Mouse (Mus musculus) thymus, adult 2 months (tissue): Measurements from ENCODE around the gene Luzp1. TPM values are rescaled to one million over a fixed set of nuclear protein-coding genes. Genes with fewer than 3 reads are reported as not detected.

Experiments
- DNase-seq: peaks from one replicate; pipeline ENCODE4 v3.0.0; 2021
- H3K27ac ChIP-seq: fragments of 200-500 bp; 2 replicates; pipeline ENCODE4 v1.5.1; 2012; ENCODE audit warnings: low read length, control low read depth; ENCODE audit not compliant: control insufficient read depth, insufficient read depth
- H3K27me3 ChIP-seq: fragments of 200-500 bp; 2 replicates; pipeline ENCODE4 v1.6.1; 2012; ENCODE audit warnings: mild to moderate bottlenecking, low read length, moderate library complexity, mixed read lengths; ENCODE audit not compliant: control insufficient read depth, insufficient read depth
- H3K36me3 ChIP-seq: fragments of 200-500 bp; 2 replicates; pipeline ENCODE4 v1.6.1; 2012; ENCODE audit warnings: mild to moderate bottlenecking, low read length, moderate library complexity; ENCODE audit not compliant: control insufficient read depth, insufficient read depth
- H3K4me1 ChIP-seq: fragments of 200-500 bp; replicated peaks from 2 replicates; pipeline ENCODE4 v1.6.1; 2012; ENCODE audit warnings: low read length; ENCODE audit not compliant: control insufficient read depth, insufficient read depth
- H3K4me3 ChIP-seq: fragments of 200-500 bp; 2 replicates; pipeline ENCODE4 v1.5.1; 2012; ENCODE audit warnings: mild to moderate bottlenecking, low read length, control low read depth, moderate library complexity; ENCODE audit not compliant: control insufficient read depth, insufficient read depth
- CTCF ChIP-seq: fragments of 200-500 bp; IDR thresholded peaks from 2 replicates; pipeline ENCODE4 v1.5.1; 2012; ENCODE audit warnings: mild to moderate bottlenecking, control low read depth, low read length, moderate library complexity, borderline replicate concordance; ENCODE audit not compliant: control insufficient read depth, poor library complexity, insufficient read depth; ENCODE audit errors: extremely low read depth
- POLR2A ChIP-seq: fragments of 200-500 bp; IDR thresholded peaks from 2 replicates; pipeline ENCODE4 v1.6.1; 2012; ENCODE audit warnings: mild to moderate bottlenecking, low read length, control low read depth, moderate library complexity; ENCODE audit not compliant: control insufficient read depth, poor library complexity, insufficient read depth; ENCODE audit errors: extremely low read depth
- WGBS: fragments of 180-500 bp; shearing (Covaris S2); methylation state at CpG from one replicate; pipeline ENCODE4 v1.1.7; 2018; 5-methylcytosine and 5-hydroxymethylcytosine counted together
- polyA plus RNA-seq: library from polyadenylated mRNA; depleted of rRNA; stranded (reverse); fragments of >200 nt; gene quantifications from 2 replicates; pipeline ENCODE4 v1.2.3, GENCODE M21; 2012

Gene Luzp1
- polyA plus RNA-seq, 1 experiment, result 5.0 TPM

DNA sequence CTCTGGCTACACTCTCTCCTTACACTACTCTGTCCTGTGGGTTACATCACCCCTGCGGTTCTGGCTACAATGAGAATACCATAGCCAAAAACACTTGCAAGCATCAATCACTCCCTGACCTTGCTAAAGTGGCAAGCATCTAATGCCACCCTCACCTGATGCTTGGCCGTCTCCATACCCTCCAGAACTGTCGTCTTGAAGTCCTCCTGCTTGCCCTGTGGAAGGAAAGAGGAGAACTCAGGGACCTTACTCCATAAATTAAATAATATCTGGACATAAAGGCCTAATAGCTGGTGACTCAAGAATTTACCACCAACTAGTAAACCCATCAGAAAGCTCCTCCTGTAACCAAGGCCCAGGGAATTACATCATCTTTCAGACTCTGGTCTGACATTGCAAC lies 112.3 kb downstream of the Luzp1 start:
- TF ChIP-seq CTCF (no peak), POLR2A (no peak)
- 95% methylated on average over 3 of the region's 3 CpGs for WGBS
- DNase-seq, result no peak
- Histone ChIP-seq H3K4me1 (no peaks in the 10 kb centered on the region), H3K4me3 (no peak overlapping the region), H3K27me3 (no peaks in the 10 kb centered on the region), H3K27ac (no peak overlapping the region), H3K36me3 (no peaks in the 10 kb centered on the region)

DNA sequence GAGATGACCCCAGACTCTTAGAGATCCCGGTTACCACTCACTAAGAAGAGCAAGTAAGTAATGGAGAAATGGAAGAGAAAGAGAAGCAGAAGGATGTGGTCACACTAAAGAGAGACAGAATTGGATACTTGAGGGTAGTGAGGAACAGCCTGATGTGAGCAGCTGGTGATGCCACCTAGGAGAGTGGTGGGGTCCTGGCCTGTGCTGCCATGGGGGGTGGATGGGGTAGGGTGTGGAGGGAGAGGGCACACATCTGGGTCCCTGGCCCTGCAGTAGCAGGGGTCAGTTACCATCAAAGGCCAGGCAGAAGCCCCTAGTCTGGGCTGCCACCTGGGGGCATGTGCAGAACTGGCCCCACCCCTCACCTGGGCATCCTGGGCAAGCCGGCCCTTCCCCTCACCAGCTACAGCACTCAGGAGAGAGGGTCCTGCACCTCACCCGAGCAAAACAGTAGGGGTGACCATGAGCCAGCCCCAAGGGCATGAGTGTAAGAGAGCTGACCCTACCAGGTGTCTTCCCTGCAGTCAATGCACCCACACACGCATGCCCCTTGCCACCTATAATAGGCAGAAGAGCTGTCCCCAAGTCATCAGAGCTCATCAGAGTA lies 117.8 kb downstream of the Luzp1 start:
- WGBS, result 97% methylated on average over 4 of the region's 4 CpGs
- Histone ChIP-seq H3K27ac (no peak overlapping the region), H3K27me3 (no peaks in the 10 kb centered on the region), H3K36me3 (peaks cover 21% of the 10 kb centered on the region), H3K4me3 (no peak overlapping the region), H3K4me1 (no peaks in the 10 kb centered on the region)
- TF ChIP-seq CTCF, result no peak
- no peak for TF ChIP-seq POLR2A
- no peak for DNase-seq

DNA sequence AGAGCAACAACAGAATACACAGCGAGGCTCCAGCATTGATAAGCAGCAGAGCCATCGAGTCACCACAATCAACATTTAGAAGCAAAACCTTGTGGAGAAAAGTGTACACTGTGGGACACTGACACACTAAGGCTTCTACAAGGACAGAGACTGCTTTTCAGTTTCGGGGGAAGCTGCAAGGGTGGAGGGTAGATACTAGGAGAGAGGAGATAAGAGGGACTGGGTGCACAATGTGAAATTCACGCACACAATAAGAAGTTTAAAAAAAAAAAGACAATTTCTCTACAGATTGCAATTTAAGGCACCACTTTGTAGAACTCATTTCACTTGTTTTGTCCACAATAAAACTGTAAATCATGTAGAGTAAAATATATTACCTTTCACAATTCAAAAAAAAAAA lies 118.4 kb downstream of the Luzp1 start:
- peaks cover 23% of the 10 kb centered on the region for H3K36me3 ChIP-seq
- H3K4me3 ChIP-seq, result no peak overlapping the region
- 96% methylated on average over 4 of the region's 4 CpGs for WGBS
- no peaks in the 10 kb centered on the region for H3K27me3 ChIP-seq
- no peak overlapping the region for H3K27ac ChIP-seq
- DNase-seq, result no peak
- H3K4me1 ChIP-seq, result no peaks in the 10 kb centered on the region
- TF ChIP-seq POLR2A (no peak), CTCF (no peak)

DNA sequence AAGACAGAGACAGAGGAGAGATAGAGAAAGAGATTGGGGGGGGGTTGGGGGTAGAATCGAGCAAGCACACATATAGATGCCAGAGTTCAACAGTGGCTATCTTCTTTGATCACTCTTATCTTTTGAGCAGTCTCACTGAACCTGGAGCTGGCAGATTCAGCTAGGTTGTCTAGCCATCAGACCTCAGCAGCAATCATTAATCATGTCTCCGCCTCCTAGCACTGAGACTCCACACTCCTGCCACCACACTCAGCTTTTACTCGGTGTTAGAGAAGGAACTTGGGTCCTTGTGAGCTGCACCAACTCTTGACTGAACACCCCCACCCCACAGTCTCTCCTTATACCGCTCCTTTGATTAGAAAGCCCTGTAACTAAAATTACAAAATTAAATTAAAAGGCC lies 122.5 kb downstream of the Luzp1 start:
- no peak for DNase-seq
- 75% methylated on average over 4 of the region's 4 CpGs for WGBS
- TF ChIP-seq POLR2A (no peak), CTCF (no peak)
- peaks cover 23% of the 10 kb centered on the region for H3K36me3 ChIP-seq
- no peaks in the 10 kb centered on the region for H3K27me3 ChIP-seq
- H3K4me1 ChIP-seq, result no peaks in the 10 kb centered on the region
- H3K4me3 ChIP-seq, result no peak overlapping the region
- H3K27ac ChIP-seq, result no peak overlapping the region

DNA sequence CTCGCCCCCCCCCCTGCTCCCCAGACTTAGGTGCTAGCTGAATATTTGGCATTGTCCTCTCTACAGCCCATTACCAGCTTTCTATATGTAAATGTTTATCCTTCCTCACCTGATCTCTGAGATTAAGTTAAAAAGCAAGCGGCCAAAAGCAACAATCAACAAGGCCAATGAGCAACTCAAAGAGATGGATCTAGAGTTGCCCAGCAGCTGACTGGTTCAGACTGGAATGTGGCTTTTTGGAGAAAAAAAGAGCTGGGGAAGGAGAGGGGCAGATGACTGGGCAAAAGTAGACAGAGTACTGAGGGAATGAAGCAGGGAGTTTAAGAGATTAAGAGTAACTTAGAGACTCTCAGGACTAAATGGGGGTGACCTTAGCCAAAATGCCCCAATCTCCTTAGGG lies 124.4 kb downstream of the Luzp1 start:
- no peak for DNase-seq
- no peak overlapping the region for H3K27ac ChIP-seq
- WGBS, result 98% methylated on average over 2 of the region's 2 CpGs

DNA sequence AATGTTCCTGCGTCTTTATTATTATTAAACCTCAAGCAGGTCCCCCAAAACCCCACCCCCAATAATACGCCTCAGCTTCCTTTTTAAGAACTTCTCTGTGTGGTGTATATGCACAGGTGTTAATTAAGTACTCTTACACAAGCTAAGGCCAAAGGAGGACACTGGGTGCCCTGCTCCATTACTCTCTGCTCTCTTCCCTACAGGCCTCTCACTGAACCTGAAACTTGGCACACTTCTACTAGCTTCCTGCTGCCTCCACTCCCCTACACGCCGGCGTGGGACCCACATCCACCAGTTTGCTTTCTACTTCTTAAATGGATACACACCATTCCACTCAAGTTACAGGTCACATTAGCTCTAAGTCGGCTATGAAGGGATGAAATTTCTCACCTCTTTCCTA lies 125.7 kb downstream of the Luzp1 start:
- no peak overlapping the region for H3K27ac ChIP-seq
- H3K4me1 ChIP-seq, result peaks cover 3% of the 10 kb centered on the region
- DNase-seq, result no peak
- H3K36me3 ChIP-seq, result peaks cover 15% of the 10 kb centered on the region
- 81% methylated on average over 6 of the region's 6 CpGs for WGBS
- no peak overlapping the region for H3K4me3 ChIP-seq
- TF ChIP-seq CTCF (no peak), POLR2A (no peak)
- H3K27me3 ChIP-seq, result no peaks in the 10 kb centered on the region

More for the DNA sequence above, 124.4 kb downstream of the Luzp1 start:
- peaks cover 3% of the 10 kb centered on the region for H3K4me1 ChIP-seq
- H3K36me3 ChIP-seq, result peaks cover 22% of the 10 kb centered on the region
- no peak for TF ChIP-seq CTCF
- no peak for TF ChIP-seq POLR2A
- H3K27me3 ChIP-seq, result no peaks in the 10 kb centered on the region
- H3K4me3 ChIP-seq, result no peak overlapping the region
